Mouse (Mus musculus): ENCODE results near the gene Fsd2. TPM values are rescaled to one million over a fixed set of nuclear protein-coding genes. Genes with fewer than 3 reads are reported as not detected.
A peak's percentile ranks its signal among the peaks of the same experiment; 100 is the strongest.

The Fsd2 gene
- total and polyA plus RNA-seq, 3 experiments, result 0.03 TPM; not detected in 2

DNA sequence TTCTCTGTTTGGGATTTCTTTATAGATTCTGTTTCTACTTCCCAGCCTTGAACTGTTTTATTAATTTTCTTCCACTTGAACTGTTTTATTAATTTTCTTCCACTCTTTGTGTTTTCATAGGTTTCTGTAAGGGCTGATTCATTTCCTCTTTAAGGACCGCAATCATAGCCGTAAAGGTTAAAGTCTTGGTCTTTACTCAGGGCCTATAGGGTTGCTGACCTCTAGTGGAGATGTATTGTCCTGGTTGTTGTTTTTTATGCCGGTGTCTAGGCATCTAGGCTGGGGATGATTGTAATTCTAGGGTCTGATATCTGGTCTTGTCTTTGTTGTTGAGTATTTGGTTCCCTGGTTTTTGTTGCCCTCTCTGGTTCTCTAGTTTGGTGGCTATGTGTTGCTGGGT is 16.8 kb upstream of the Fsd2 start:
- no peak for DNase-seq (ENCODE audit: low read depth, low spot score)
- Histone ChIP-seq H3K27me3 (ENCODE audit: control insufficient read depth in 1 of 2, insufficient read depth in 2 of 2, low read length in 2 of 2) (no peaks in the 10 kb centered on the region), H3K36me3 (ENCODE audit: control insufficient read depth in 1 of 2, insufficient read depth in 2 of 2, low read length in 2 of 2) (peaks cover 0 to 37% of the 10 kb centered on the region in 2 experiments; a peak in 2 of 4 replicates), H3K79me2 (ENCODE audit: control insufficient read depth, insufficient read depth, low read length, poor library complexity) (no peaks in the 10 kb centered on the region), H3K4me3 (ENCODE audit: control insufficient read depth in 1 of 2, insufficient read depth in 1 of 2, low read depth in 2 of 2, low read length in 2 of 2) (no peak overlapping the region), H3K9ac (ENCODE audit: control insufficient read depth, low read depth, low read length, poor library complexity, severe bottlenecking) (no peak overlapping the region), H3K4me1 (ENCODE audit: control insufficient read depth in 1 of 2, insufficient read depth in 2 of 2, low read length in 2 of 2) (no peaks in the 10 kb centered on the region), H3K9me3 (replicated peaks; ENCODE audit: insufficient read depth, low read length) (no peaks in the 10 kb centered on the region), H3K27ac (ENCODE audit: control insufficient read depth, low read depth, low read length) (no peak overlapping the region)
- TF ChIP-seq CTCF (IDR thresholded peaks at IDR 0.05 in 2 of 3, conservative IDR thresholded peaks at IDR 0.05 in 1 of 3; ENCODE audit: control insufficient read depth in 1 of 3, insufficient read depth in 1 of 3, low read depth in 2 of 3, low read length in 3 of 3, poor library complexity in 1 of 3, severe bottlenecking in 1 of 3) (peak in 1 of 3 experiments; percentile 16; a peak in 2 of 6 replicates), BHLHE40 (IDR thresholded peaks at IDR 0.05; ENCODE audit: borderline replicate concordance, low read depth, low read length) (no peak), CHD2 (IDR thresholded peaks at IDR 0.05; ENCODE audit: low read length) (no peak), RAD21 (IDR thresholded peaks at IDR 0.05; ENCODE audit: low read depth, low read length) (no peak), SMC3 (IDR thresholded peaks at IDR 0.05; ENCODE audit: low read depth, low read length) (no peak)

DNA sequence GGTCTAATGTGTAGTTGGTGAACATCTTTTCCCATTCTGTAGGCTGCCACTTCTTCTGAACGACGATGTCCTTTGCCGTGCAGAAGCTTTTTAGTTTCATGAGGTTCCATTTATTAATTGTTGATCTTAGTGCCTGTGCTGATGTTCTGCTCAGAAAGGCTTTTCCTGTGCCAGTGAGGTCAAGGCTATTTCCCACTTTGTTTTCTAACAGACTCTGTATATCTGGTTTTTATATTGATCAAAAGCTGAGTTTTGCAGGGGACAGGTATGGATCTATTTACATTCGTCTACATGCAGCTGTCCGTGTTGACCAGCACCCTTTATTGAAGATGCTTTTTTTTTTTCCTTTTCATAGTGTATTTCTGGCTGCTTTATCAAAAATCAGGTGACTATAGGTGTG is 12.6 kb upstream of the Fsd2 start:
- H3K36me3 ChIP-seq (ENCODE audit: control insufficient read depth in 1 of 2, insufficient read depth in 2 of 2, low read length in 2 of 2), result peaks cover 0 to 32% of the 10 kb centered on the region in 2 experiments
- H3K27me3 ChIP-seq (ENCODE audit: control insufficient read depth in 1 of 2, insufficient read depth in 2 of 2, low read length in 2 of 2), result no peaks in the 10 kb centered on the region
- no peaks in the 10 kb centered on the region for H3K4me1 ChIP-seq (ENCODE audit: control insufficient read depth in 1 of 2, insufficient read depth in 2 of 2, low read length in 2 of 2)
- TF ChIP-seq UBTF (IDR thresholded peaks at IDR 0.05; ENCODE audit: borderline replicate concordance, insufficient read depth, low read depth, low read length) (no peak), POLR2AphosphoS5 (IDR thresholded peaks at IDR 0.05; ENCODE audit: borderline replicate concordance, low read depth, low read length) (no peak), HCFC1 (IDR thresholded peaks at IDR 0.05; ENCODE audit: low read depth, low read length) (no peak), RAD21 (IDR thresholded peaks at IDR 0.05; ENCODE audit: low read depth, low read length) (no peak), JUND (IDR thresholded peaks at IDR 0.05; ENCODE audit: low read depth, low read length) (no peak), USF1 (IDR thresholded peaks at IDR 0.05; ENCODE audit: low read depth, low read length) (no peak), NRF1 (IDR thresholded peaks at IDR 0.05; ENCODE audit: insufficient read depth, low read depth, low read length, poor library complexity, severe bottlenecking) (no peak), E2F4 (IDR thresholded peaks at IDR 0.05; ENCODE audit: borderline replicate concordance, low read depth, low read length) (no peak), SMC3 (IDR thresholded peaks at IDR 0.05; ENCODE audit: low read depth, low read length) (no peak), POLR2A (IDR thresholded peaks at IDR 0.05; ENCODE audit: control insufficient read depth in 1 of 2, insufficient read depth in 1 of 2, low read depth in 1 of 2, low read length in 2 of 2, poor library complexity in 1 of 2) (no peak), RCOR1 (IDR thresholded peaks at IDR 0.05; ENCODE audit: low read depth, low read length) (no peak), MAZ (IDR thresholded peaks at IDR 0.05; ENCODE audit: low read depth, low read length) (no peak), SIN3A (IDR thresholded peaks at IDR 0.05; ENCODE audit: low read length) (no peak), CTCF (IDR thresholded peaks at IDR 0.05 in 2 of 3, conservative IDR thresholded peaks at IDR 0.05 in 1 of 3; ENCODE audit: control insufficient read depth in 1 of 3, insufficient read depth in 1 of 3, low read depth in 2 of 3, low read length in 3 of 3, poor library complexity in 1 of 3, severe bottlenecking in 1 of 3) (no peak), ZNF384 (IDR thresholded peaks at IDR 0.05; ENCODE audit: low read depth, low read length) (no peak), TBP (IDR thresholded peaks at IDR 0.05; ENCODE audit: low read depth, low read length) (no peak), MAX (IDR thresholded peaks at IDR 0.05; ENCODE audit: low read length) (no peak), TCF12 (IDR thresholded peaks at IDR 0.05; ENCODE audit: low read depth, low read length) (no peak), ZMIZ1 (IDR thresholded peaks at IDR 0.05; ENCODE audit: low read depth, low read length) (no peak)
- peaks cover 5% of the 10 kb centered on the region; the same call in 1 of the 2 replicates for H3K79me2 ChIP-seq (ENCODE audit: control insufficient read depth, insufficient read depth, low read length, poor library complexity)
- H3K9ac ChIP-seq (ENCODE audit: control insufficient read depth, low read depth, low read length, poor library complexity, severe bottlenecking), result no peak overlapping the region
- H3K27ac ChIP-seq (ENCODE audit: control insufficient read depth, low read depth, low read length), result no peak overlapping the region
- no peaks in the 10 kb centered on the region for H3K9me3 ChIP-seq (replicated peaks; ENCODE audit: insufficient read depth, low read length)
- DNase-seq (ENCODE audit: low read depth, low spot score), result no peak
- H3K4me3 ChIP-seq (ENCODE audit: control insufficient read depth in 1 of 2, insufficient read depth in 1 of 2, low read depth in 2 of 2, low read length in 2 of 2), result no peak overlapping the region

Measured in MEL (cell line).